Mouse (Mus musculus): ENCODE measurements at regions not wholly inside any gene's neighbourhood (a gene's known extent, or its start where the extent isn't known, plus 50 kb on each side); places are given as distances from the start of the nearest gene placed in this dataset.

DNA sequence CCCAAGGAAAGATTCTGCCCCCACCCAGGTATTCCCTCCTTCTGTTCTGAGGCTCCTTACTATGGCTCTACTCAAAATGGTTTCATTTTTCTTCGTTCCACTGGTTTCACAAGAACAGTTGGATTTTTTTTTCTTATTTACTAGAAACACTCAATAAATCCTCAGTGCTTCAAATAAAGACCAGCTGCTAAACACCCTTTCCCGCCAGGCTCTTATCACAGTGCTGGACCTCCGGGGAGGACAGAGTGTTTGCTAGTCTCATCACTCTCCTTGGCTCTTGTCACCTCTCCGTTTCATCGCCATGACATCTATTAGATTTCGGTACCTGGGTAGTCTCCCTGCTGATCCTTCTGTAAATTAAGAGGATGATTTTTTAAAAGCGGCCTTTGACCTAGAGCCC, 293.7 kb downstream of the Gm9195 start:
- 52% methylated on average over 7 of the region's 7 CpGs for WGBS
- no peak for ATAC-seq (ENCODE audit: low read depth)
- Histone ChIP-seq H3K4me3 (no peak overlapping the region), H3K27me3 (no peaks in the 10 kb centered on the region), H3K4me1 (replicated peaks) (peaks cover 12% of the 10 kb centered on the region), H3K9ac (no peak overlapping the region), H3K9me3 (no peaks in the 10 kb centered on the region), H3K27ac (replicated peaks) (no peak overlapping the region), H3K36me3 (no peaks in the 10 kb centered on the region), H3K4me2 (no peak overlapping the region)

DNA sequence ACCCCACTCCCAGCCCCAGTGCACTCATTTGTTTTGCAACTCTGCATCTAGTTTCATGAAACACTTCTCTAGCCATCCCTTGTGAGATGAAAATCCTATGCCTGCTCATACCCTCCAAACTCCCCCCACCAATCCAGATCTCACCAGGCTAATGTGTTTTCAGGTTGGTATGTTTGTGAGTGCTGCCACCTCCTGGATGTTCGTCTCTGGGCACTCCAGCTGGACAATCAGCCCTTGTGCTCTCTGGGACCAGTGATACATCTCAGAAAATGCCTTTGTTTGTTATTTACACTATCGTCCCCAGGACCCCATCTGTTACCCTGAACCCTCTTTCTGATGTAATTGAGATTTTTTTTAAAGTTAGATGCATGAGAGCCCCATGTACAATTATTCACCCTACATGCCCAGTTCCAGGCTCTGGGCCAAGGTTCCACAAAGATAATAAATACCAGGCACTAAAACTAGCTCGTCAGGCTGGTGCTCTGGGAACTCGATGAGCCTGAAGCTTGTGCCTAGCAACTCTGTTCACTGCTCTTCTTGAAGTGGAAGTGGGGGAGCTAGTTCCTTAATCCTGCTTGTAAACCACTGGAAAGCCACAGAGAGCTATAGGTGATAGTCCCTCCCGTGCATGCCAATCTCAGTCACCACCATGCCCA, 304.2 kb downstream of the Gm9195 start:
- Histone ChIP-seq H3K9me3 (no peaks in the 10 kb centered on the region), H3K36me3 (no peaks in the 10 kb centered on the region), H3K27ac (replicated peaks) (no peak overlapping the region), H3K4me2 (no peak overlapping the region), H3K4me1 (replicated peaks) (peaks cover 6% of the 10 kb centered on the region; the same call in 1 of the 2 replicates), H3K9ac (no peak overlapping the region), H3K27me3 (no peaks in the 10 kb centered on the region), H3K4me3 (no peak overlapping the region)
- WGBS, result 21% methylated on average over 5 of the region's 5 CpGs
- ATAC-seq (ENCODE audit: low read depth), result peak; percentile 84

DNA sequence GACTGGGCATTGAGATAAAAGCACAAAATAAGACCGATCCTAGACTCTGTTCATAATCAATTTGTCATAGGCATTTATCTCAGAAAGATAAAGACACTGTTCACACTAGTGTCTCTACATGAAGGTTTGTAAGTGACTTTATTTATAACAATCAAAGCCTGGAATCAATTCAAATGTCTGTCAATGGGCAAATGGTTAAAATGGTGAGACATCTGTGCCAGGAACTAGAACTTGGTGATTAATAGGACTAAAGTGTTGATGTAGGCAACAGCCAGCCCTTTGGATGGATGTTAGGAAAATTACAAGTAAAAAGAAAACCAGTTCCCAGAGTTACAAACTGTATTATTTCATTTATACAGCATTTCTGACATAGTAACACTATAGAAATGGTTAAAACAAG, 315.9 kb downstream of the Gm9195 start:
- H3K4me2 ChIP-seq, result no peak overlapping the region
- no peaks in the 10 kb centered on the region for H3K36me3 ChIP-seq
- no peak for ATAC-seq (ENCODE audit: low read depth)
- WGBS, result 77% methylated on average over 1 of the region's 1 CpGs
- no peak overlapping the region for H3K4me3 ChIP-seq
- no peak overlapping the region for H3K27ac ChIP-seq (replicated peaks)
- H3K9me3 ChIP-seq, result no peaks in the 10 kb centered on the region
- H3K4me1 ChIP-seq (replicated peaks), result no peaks in the 10 kb centered on the region
- H3K9ac ChIP-seq, result no peak overlapping the region
- H3K27me3 ChIP-seq, result no peaks in the 10 kb centered on the region

DNA sequence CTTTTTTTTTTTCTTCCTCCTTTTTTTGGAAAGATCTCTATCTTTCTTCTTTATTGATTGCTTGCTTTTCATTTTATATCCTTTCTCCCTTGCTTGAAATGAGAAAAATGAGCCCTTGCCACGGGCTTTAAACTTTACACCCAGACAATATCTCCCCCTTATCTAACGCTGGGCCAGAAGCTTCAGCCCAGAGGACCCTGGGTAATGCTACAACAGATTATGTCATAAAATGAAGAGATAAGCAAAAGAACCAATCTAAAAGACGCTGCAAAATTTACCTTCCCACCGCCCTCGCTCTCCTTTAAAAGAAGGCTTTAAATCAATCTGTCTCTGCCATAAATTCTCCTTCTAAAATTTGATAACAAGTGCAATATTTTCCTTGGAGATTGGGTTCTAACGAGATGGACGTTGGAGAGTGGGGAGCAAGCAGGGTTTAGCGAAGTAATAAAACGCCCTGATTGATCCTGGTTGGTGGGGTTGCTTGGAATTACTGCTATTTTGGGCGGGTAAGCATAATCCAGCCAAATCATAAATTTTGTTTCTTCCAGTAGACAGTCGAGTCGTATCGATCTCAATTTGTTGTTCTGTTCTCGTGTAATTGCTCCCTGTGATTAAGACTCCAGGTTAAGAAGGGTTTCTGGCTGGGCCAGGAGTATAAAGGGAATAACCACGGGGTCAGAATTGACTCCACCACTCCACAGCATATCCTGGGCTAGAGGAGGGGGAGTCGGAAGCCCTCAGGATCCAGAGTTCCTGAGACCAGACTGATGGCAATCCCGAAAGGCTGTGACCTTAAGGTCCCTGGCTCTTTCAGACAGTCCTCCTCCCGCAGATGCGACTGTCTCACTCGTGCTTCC, 318.9 kb downstream of the Gm9195 start:
- no peak for ATAC-seq (ENCODE audit: low read depth)
- WGBS, result 66% methylated on average over 20 of the region's 20 CpGs
- Histone ChIP-seq H3K4me2 (no peak overlapping the region), H3K36me3 (no peaks in the 10 kb centered on the region), H3K9me3 (no peaks in the 10 kb centered on the region), H3K9ac (no peak overlapping the region), H3K4me1 (replicated peaks) (no peaks in the 10 kb centered on the region), H3K27ac (replicated peaks) (no peak overlapping the region), H3K4me3 (no peak overlapping the region), H3K27me3 (no peaks in the 10 kb centered on the region)

DNA sequence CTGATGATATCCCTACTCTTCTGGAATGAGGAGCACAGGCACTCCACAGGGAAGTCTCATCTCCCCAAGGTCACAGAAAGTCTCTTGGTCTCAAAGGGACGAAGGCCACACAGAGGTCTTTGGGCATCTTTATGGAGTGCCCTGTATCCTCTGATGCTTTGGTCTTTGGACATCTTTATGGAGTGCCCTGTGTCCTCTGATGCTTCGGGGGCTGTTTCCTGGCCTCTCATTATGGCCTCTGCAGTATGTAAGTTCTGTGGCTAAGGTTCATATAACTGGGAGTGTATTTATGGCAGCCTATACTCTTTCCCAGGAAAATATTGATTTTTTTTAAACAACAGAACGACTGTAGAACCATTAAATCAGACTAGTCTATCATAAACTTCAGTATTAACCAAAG, 319.9 kb downstream of the Gm9195 start:
- Histone ChIP-seq H3K4me2 (no peak overlapping the region), H3K27ac (replicated peaks) (no peak overlapping the region), H3K9ac (no peak overlapping the region), H3K4me3 (no peak overlapping the region), H3K9me3 (no peaks in the 10 kb centered on the region), H3K4me1 (replicated peaks) (no peaks in the 10 kb centered on the region), H3K27me3 (no peaks in the 10 kb centered on the region), H3K36me3 (no peaks in the 10 kb centered on the region)
- WGBS, result 59% methylated on average over 3 of the region's 3 CpGs
- ATAC-seq (ENCODE audit: low read depth), result no peak

DNA sequence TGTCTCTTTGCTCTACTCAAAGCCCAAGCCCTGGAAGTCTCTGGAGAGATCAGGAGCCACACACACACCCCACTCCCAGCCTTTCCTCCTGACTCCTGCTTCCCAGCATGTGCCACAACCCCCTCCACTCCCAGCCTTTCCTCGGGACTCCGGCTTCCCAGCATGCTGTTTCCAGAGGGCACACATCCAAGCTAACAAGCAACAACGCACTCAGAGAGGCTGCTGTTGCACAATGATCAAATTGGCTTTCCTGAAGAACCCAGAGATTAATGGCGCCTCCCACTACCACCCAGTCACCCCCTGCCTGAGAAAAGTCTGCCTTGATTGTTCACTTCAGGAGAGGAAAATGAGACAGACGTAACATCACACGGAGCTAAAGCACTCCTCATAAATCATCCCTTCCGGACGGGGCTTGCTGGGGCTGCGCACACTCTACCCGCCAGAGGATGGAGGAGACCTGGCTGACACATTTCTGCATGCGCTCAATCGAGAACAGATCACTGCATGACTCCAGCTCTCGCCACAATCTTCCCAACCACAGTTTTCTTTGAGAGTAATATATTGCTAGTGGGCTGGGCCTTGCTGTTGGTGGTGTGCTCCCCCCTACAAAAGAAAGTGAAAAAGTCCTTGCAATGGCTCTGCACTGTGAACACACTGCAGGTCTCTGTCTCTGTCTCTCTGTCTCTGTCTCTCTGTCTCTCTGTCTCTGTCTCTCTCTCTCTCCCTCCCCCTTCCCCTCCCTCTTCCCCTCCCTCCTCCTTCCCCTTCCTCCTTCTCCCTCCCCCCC, 332.9 kb downstream of the Gm9195 start:
- H3K27me3 ChIP-seq, result 0 out of 2 replicates have a peak, but pooled peaks cover 4% of the 10 kb centered on the region
- no peaks in the 10 kb centered on the region for H3K9me3 ChIP-seq
- 2% methylated on average over 13 of the region's 13 CpGs for WGBS
- no peaks in the 10 kb centered on the region for H3K36me3 ChIP-seq
- peak; percentile 86 for ATAC-seq (ENCODE audit: low read depth)
- H3K27ac ChIP-seq (replicated peaks), result peak overlapping the region; percentile 62
- H3K4me1 ChIP-seq (replicated peaks), result peaks cover 17% of the 10 kb centered on the region
- peak overlapping the region; percentile 49 for H3K4me2 ChIP-seq
- peak overlapping the region; percentile 36; the same call in 1 of the 2 replicates for H3K9ac ChIP-seq
- H3K4me3 ChIP-seq, result peak overlapping the region; percentile 20

DNA sequence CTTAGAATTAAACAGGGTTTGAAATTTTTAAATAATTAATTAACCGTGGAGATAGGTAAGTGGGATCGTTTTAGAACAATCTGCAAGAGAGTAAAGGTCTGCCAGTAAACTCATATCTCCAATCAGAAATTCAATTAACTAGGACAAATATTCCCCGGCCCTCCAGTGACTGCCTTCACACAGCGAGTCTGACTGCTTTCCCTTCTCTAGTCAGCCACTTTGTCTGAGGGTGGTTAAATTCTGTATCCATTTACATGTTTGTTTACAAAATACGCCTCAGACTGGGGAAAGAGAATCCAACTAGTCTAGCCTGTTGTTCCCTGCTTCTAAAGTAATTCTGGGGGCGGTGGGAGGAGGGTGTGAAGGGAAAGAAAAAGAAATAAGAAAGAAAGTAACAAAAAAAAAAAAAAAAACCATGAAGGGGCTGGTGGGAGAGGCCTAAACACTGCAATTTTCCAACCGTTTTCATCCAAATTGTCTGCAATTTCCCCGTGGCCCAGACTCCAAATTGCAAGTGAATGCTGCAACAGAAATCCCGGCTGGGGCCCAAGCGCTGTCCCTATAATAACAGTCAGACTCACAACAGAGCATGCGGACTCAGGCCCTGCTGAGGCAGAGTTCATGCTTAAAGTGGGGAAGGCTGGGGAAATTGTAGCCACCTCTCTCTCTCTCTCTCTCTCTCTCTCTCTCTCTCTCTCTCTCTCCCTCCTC, 336.3 kb downstream of the Gm9195 start:
- H3K4me2 ChIP-seq, result peak overlapping the region; percentile 16; the same call in 1 of the 2 replicates
- 0 out of 2 replicates have a peak, but pooled peaks cover 4% of the 10 kb centered on the region for H3K27me3 ChIP-seq
- ATAC-seq (ENCODE audit: low read depth), result no peak
- no peaks in the 10 kb centered on the region for H3K9me3 ChIP-seq
- no peak overlapping the region; the same call in none of the 2 replicates for H3K27ac ChIP-seq (replicated peaks)
- H3K36me3 ChIP-seq, result no peaks in the 10 kb centered on the region
- H3K4me1 ChIP-seq (replicated peaks), result peaks cover 22% of the 10 kb centered on the region
- no peak overlapping the region for H3K4me3 ChIP-seq
- no peak overlapping the region for H3K9ac ChIP-seq
- 30% methylated on average over 11 of the region's 11 CpGs for WGBS

DNA sequence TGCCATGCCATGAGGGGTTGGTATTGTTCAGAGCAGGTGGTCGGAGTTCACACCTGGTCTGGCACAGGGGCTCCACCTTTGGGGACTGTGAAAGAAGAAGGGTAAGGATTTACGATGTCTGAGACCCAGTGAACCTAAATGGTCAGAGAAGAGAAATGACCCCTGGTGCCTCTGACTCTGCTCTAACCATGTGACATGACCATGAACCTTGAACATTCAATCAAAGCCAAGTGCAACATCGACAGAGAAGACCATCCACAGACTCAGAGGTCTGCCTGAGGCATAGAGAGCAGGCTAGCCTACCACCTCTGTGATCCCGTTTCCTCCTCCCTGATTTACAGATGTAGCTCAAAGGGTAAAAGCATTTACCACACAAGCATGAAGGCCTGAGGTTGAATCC, 340.0 kb downstream of the Gm9195 start:
- WGBS, result 74% methylated on average over 4 of the region's 4 CpGs
- Histone ChIP-seq H3K4me1 (replicated peaks) (peaks cover 16% of the 10 kb centered on the region), H3K9ac (no peak overlapping the region), H3K4me2 (no peak overlapping the region), H3K36me3 (no peaks in the 10 kb centered on the region), H3K27me3 (no peaks in the 10 kb centered on the region), H3K4me3 (no peak overlapping the region), H3K9me3 (no peaks in the 10 kb centered on the region), H3K27ac (replicated peaks) (no peak overlapping the region)
- ATAC-seq (ENCODE audit: low read depth), result no peak

DNA sequence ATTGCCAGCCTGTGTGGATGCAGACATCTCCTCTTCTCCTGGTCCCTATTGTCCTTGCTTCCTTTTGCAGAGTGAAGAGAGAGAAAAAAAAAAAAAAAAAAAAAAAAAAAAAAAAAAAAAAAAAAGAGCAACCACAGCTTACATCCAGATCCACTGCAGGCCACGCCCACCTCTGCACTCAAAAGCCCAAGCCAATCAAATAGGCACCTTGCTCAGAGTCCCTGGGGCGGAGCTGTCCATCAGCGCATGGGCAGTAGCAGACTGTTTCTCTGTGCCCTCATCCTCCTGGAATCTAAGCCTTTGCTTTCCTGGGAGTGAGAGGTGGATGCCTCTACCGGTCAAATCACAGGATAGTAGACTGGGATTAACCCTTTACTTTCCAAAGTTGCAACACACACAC, 342.2 kb downstream of the Gm9195 start:
- peaks cover 11% of the 10 kb centered on the region for H3K4me1 ChIP-seq (replicated peaks)
- no peaks in the 10 kb centered on the region for H3K9me3 ChIP-seq
- no peaks in the 10 kb centered on the region for H3K36me3 ChIP-seq
- no peak overlapping the region for H3K4me2 ChIP-seq
- H3K27ac ChIP-seq (replicated peaks), result no peak overlapping the region
- no peaks in the 10 kb centered on the region for H3K27me3 ChIP-seq
- WGBS, result 38% methylated on average over 4 of the region's 4 CpGs
- H3K9ac ChIP-seq, result no peak overlapping the region
- no peak for ATAC-seq (ENCODE audit: low read depth)
- no peak overlapping the region for H3K4me3 ChIP-seq

DNA sequence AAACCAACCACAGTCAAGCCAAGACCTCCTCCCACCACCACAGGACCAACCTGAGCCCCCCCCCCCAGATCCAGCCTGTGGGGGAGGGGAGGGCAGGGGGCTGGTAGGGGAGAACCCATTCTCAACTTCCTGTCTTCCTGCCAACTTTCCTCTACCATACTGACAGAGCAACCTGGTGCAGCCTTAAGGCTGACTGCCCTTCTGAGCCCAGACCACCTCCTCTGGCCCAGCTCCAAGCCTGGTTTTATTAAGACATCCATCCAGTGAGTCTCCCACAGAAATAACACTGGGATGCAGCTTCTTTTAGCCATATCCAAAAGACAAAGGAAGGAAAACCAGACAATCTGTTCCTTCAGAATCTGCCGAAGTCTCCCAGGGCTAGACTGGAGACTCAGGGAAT, 342.8 kb downstream of the Gm9195 start:
- ATAC-seq (ENCODE audit: low read depth), result no peak
- Histone ChIP-seq H3K27ac (replicated peaks) (no peak overlapping the region), H3K9me3 (no peaks in the 10 kb centered on the region), H3K9ac (no peak overlapping the region), H3K4me1 (replicated peaks) (peaks cover 11% of the 10 kb centered on the region), H3K4me2 (no peak overlapping the region), H3K36me3 (no peaks in the 10 kb centered on the region), H3K27me3 (no peaks in the 10 kb centered on the region), H3K4me3 (no peak overlapping the region)
- WGBS, result 64% methylated on average over 1 of the region's 1 CpGs

DNA sequence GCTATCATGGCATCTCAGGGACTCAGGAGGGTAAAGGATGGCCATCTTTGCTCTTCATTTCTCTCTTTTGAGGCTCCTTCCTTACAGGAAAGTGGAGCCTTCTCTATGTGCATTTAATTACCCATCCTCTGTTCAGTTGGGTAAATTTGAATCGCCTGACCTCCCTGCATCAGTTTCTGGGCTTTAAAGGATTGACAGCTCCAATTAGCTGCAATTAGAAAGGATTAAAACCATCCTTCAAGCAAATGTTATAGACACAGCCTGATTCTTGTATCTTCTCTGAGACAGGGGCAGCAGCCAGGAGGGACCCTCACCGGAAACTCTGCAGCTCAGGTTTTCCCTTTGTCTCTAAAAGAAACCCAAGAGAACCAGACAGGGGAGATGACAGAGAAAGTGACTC, 345.3 kb downstream of the Gm9195 start:
- Histone ChIP-seq H3K36me3 (no peaks in the 10 kb centered on the region), H3K4me1 (replicated peaks) (peaks cover 25% of the 10 kb centered on the region), H3K9ac (no peak overlapping the region), H3K27ac (replicated peaks) (no peak overlapping the region), H3K27me3 (no peaks in the 10 kb centered on the region), H3K9me3 (no peaks in the 10 kb centered on the region), H3K4me3 (no peak overlapping the region), H3K4me2 (no peak overlapping the region)
- 46% methylated on average over 2 of the region's 2 CpGs for WGBS
- no peak for ATAC-seq (ENCODE audit: low read depth)

All from neural tube, embryonic 13.5 days (tissue).